Mouse (Mus musculus): ENCODE data around the gene Sncg. TPM values are rescaled to one million over a fixed set of nuclear protein-coding genes. Genes with fewer than 3 reads are reported as not detected.
"Not testable (repeated sequence)": the region's sequence is repeated elsewhere in the genome, so short reads cannot be mapped to it uniquely, and the experiment has no call there.

Sncg gene
- total RNA-seq (2021) = 10 to 100 TPM; 11.5 to 12.9 TPM
- 14.2 and 15.2 TPM in 2 replicates for polyA plus RNA-seq (2012; rRNA removed)
- long read RNA-seq, partial matches to known transcripts = 0 of 4 reads
- long read RNA-seq, other reads (novel, unspliced or antisense) = 0 of 4 reads

GRCm38 (mm10) chr14:34374577-34374976 lies at the start of gene Sncg:
Gene Sncg, minus strand, starts transcription at chr14:34374789.
- Histone ChIP-seq H3K79me2 (replicated peaks; ENCODE audit: control insufficient read depth, insufficient read depth, low read length) (no peaks in the 10 kb centered on the region), H3K27me3 (ENCODE audit: control insufficient read depth, insufficient read depth, low read length) (no peaks in the 10 kb centered on the region), H3K4me1 (ENCODE audit: control insufficient read depth, insufficient read depth, low read length) (peaks cover 8% of the 10 kb centered on the region), H3K27ac (peak within 1 kb of the TSS; percentile 90), H3K36me3 (ENCODE audit: control insufficient read depth, insufficient read depth, low read length) (no peaks in the 10 kb centered on the region), H3K9ac (ENCODE audit: low read depth, low read length) (peak within 1 kb of the TSS; percentile 71), H3K4me3 (peak within 1 kb of the TSS; percentile 54)
- 31% methylated on average over 10 of the region's 10 CpGs for WGBS
- intact Hi-C loops (cut with DNase I) = loop anchor here (5.0 kb wide), 1 partner anchor 193 kb away; no protein-coding TSS in a partner anchor
- TF ChIP-seq POLR2A (IDR thresholded peaks at IDR 0.05; ENCODE audit: insufficient read depth, low read depth, low read length) = no peak
- no peak for TF ChIP-seq EP300 (IDR thresholded peaks at IDR 0.05; ENCODE audit: insufficient read depth, low read depth, low read length)
- TF ChIP-seq CTCF (IDR thresholded peaks at IDR 0.05) = no peak
- no peak for DNase-seq

GRCm38 (mm10) chr14:34421078-34421477 lies 46.5 kb upstream of the Sncg start:
- Histone ChIP-seq H3K4me3 (no peak overlapping the region), H3K4me1 (ENCODE audit: control insufficient read depth, insufficient read depth, low read length) (no peaks in the 10 kb centered on the region), H3K27ac (no peak overlapping the region), H3K27me3 (ENCODE audit: control insufficient read depth, insufficient read depth, low read length) (no peaks in the 10 kb centered on the region), H3K79me2 (replicated peaks; ENCODE audit: control insufficient read depth, insufficient read depth, low read length) (no peaks in the 10 kb centered on the region), H3K36me3 (ENCODE audit: control insufficient read depth, insufficient read depth, low read length) (no peaks in the 10 kb centered on the region; the same call in 1 of the 2 replicates), H3K9ac (ENCODE audit: low read depth, low read length) (no peak overlapping the region)
- WGBS = 97% methylated on average over 1 of the region's 1 CpGs
- no peak for DNase-seq
- intact Hi-C loops (cut with DNase I) = no loop called here
- TF ChIP-seq EP300 (IDR thresholded peaks at IDR 0.05; ENCODE audit: insufficient read depth, low read depth, low read length) (no peak), CTCF (IDR thresholded peaks at IDR 0.05) (no peak), POLR2A (IDR thresholded peaks at IDR 0.05; ENCODE audit: insufficient read depth, low read depth, low read length) (no peak)

- Histone ChIP-seq H3K36me3 (ENCODE audit: control insufficient read depth, insufficient read depth, low read length) (no peaks in the 10 kb centered on the region; the same call in 1 of the 2 replicates), H3K4me1 (ENCODE audit: control insufficient read depth, insufficient read depth, low read length) (no peaks in the 10 kb centered on the region), H3K79me2 (replicated peaks; ENCODE audit: control insufficient read depth, insufficient read depth, low read length) (no peaks in the 10 kb centered on the region), H3K9ac (ENCODE audit: low read depth, low read length) (no peak overlapping the region), H3K27me3 (ENCODE audit: control insufficient read depth, insufficient read depth, low read length) (no peaks in the 10 kb centered on the region), H3K4me3 (no peak overlapping the region), H3K27ac (no peak overlapping the region)
- WGBS = 71% methylated on average over 5 of the region's 5 CpGs
- TF ChIP-seq EP300 (IDR thresholded peaks at IDR 0.05; ENCODE audit: insufficient read depth, low read depth, low read length) (no peak), POLR2A (IDR thresholded peaks at IDR 0.05; ENCODE audit: insufficient read depth, low read depth, low read length) (no peak), CTCF (IDR thresholded peaks at IDR 0.05) (no peak)
- intact Hi-C loops (cut with DNase I) = no loop called here
- no peak for DNase-seq
Measured at GRCm38 (mm10) chr14:34417501-34417900, 42.9 kb upstream of the Sncg start.

- H3K4me3 ChIP-seq; H3K79me2 ChIP-seq (replicated peaks; ENCODE audit: control insufficient read depth, insufficient read depth, low read length); H3K9ac ChIP-seq (ENCODE audit: low read depth, low read length); H3K36me3 ChIP-seq (ENCODE audit: control insufficient read depth, insufficient read depth, low read length); H3K27me3 ChIP-seq (ENCODE audit: control insufficient read depth, insufficient read depth, low read length); H3K27ac ChIP-seq; DNase-seq; intact Hi-C loops (cut with DNase I); H3K4me1 ChIP-seq (ENCODE audit: control insufficient read depth, insufficient read depth, low read length): not testable (repeated sequence)
- 91% methylated on average over 4 of the region's 4 CpGs for WGBS
Measured at GRCm38 (mm10) chr14:34416946-34417345, 42.4 kb upstream of the Sncg start.

GRCm38 (mm10) chr14:34412164-34412896 lies 37.7 kb upstream of the Sncg start:
- no peak for TF ChIP-seq EP300 (IDR thresholded peaks at IDR 0.05; ENCODE audit: insufficient read depth, low read depth, low read length)
- no peak for TF ChIP-seq POLR2A (IDR thresholded peaks at IDR 0.05; ENCODE audit: insufficient read depth, low read depth, low read length)
- no peak for TF ChIP-seq CTCF (IDR thresholded peaks at IDR 0.05)
- 86% methylated on average over 7 of the region's 7 CpGs for WGBS
- H3K27ac ChIP-seq = no peak overlapping the region
- H3K36me3 ChIP-seq (ENCODE audit: control insufficient read depth, insufficient read depth, low read length) = peaks cover 3% of the 10 kb centered on the region
- no peak overlapping the region for H3K4me3 ChIP-seq
- intact Hi-C loops (cut with DNase I) = no loop called here
- peaks cover 1% of the 10 kb centered on the region for H3K4me1 ChIP-seq (ENCODE audit: control insufficient read depth, insufficient read depth, low read length)
- H3K79me2 ChIP-seq (replicated peaks; ENCODE audit: control insufficient read depth, insufficient read depth, low read length) = no peaks in the 10 kb centered on the region
- DNase-seq = no peak
- no peaks in the 10 kb centered on the region for H3K27me3 ChIP-seq (ENCODE audit: control insufficient read depth, insufficient read depth, low read length)
- no peak overlapping the region for H3K9ac ChIP-seq (ENCODE audit: low read depth, low read length)

GRCm38 (mm10) chr14:34410716-34411115 lies 36.1 kb upstream of the Sncg start:
- peaks cover 3% of the 10 kb centered on the region for H3K36me3 ChIP-seq (ENCODE audit: control insufficient read depth, insufficient read depth, low read length)
- H3K4me3 ChIP-seq = no peak overlapping the region
- no peak overlapping the region for H3K27ac ChIP-seq
- intact Hi-C loops (cut with DNase I) = no loop called here
- no peak overlapping the region for H3K9ac ChIP-seq (ENCODE audit: low read depth, low read length)
- no peaks in the 10 kb centered on the region for H3K27me3 ChIP-seq (ENCODE audit: control insufficient read depth, insufficient read depth, low read length)
- H3K4me1 ChIP-seq (ENCODE audit: control insufficient read depth, insufficient read depth, low read length) = peaks cover 1% of the 10 kb centered on the region
- 62% methylated on average over 6 of the region's 6 CpGs for WGBS
- TF ChIP-seq CTCF (IDR thresholded peaks at IDR 0.05) = no peak
- no peak for TF ChIP-seq EP300 (IDR thresholded peaks at IDR 0.05; ENCODE audit: insufficient read depth, low read depth, low read length)
- no peak for TF ChIP-seq POLR2A (IDR thresholded peaks at IDR 0.05; ENCODE audit: insufficient read depth, low read depth, low read length)
- no peaks in the 10 kb centered on the region for H3K79me2 ChIP-seq (replicated peaks; ENCODE audit: control insufficient read depth, insufficient read depth, low read length)
- DNase-seq = no peak
